Mouse (Mus musculus): Measurements from ENCODE around the gene Arhgef19. TPM values are rescaled to one million over a fixed set of nuclear protein-coding genes. Genes with fewer than 3 reads are reported as not detected.

The Arhgef19 gene
- total and polyA plus RNA-seq, 3 experiments: 0.78 TPM; not detected in 2

DNA sequence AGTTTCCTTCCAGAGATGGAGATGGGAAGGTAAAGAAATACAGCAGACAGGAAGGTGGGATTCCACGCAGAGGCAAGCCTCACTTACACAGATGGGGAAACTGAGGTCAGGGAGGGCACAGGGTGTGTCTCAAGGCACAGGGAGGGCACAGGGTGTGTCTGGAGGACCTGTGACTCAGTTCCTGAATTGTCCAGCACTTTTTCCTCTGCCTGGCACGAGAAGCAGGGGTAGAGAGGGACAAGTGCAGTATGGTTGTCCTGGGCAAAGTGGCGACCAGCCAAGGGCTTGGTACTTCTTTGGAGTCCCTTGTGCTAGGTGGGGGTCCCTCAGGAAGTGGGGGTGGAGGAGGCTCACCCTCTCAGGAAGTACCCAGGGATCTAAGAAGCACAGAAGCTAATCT lies 42.8 kb downstream of the Arhgef19 start:
- peaks cover 0 to 3% of the 10 kb centered on the region in 2 experiments; a peak in 2 of 4 replicates for H3K27me3 ChIP-seq (ENCODE audit: control insufficient read depth in 1 of 2, insufficient read depth in 2 of 2, low read length in 2 of 2)
- 0 out of 4 replicates have a peak, but pooled peaks cover 0 to 2% of the 10 kb centered on the region in 2 experiments for H3K4me1 ChIP-seq (ENCODE audit: control insufficient read depth in 1 of 2, insufficient read depth in 2 of 2, low read length in 2 of 2)
- no peak overlapping the region for H3K4me3 ChIP-seq (ENCODE audit: control insufficient read depth in 1 of 2, insufficient read depth in 1 of 2, low read depth in 2 of 2, low read length in 2 of 2)
- TF ChIP-seq SMC3 (IDR thresholded peaks at IDR 0.05; ENCODE audit: low read depth, low read length): no peak
- no peak for TF ChIP-seq GATA1 (IDR thresholded peaks at IDR 0.05; ENCODE audit: low read depth, low read length)
- TF ChIP-seq E2F4 (IDR thresholded peaks at IDR 0.05; ENCODE audit: borderline replicate concordance, low read depth, low read length): no peak
- no peak for TF ChIP-seq ETS1 (IDR thresholded peaks at IDR 0.05; ENCODE audit: low read depth, low read length)
- no peak for TF ChIP-seq ZC3H11A (IDR thresholded peaks at IDR 0.05; ENCODE audit: low read depth, low read length)
- no peak for TF ChIP-seq NRF1 (IDR thresholded peaks at IDR 0.05; ENCODE audit: insufficient read depth, low read depth, low read length, poor library complexity, severe bottlenecking)
- no peak for TF ChIP-seq POLR2AphosphoS2 (IDR thresholded peaks at IDR 0.05; ENCODE audit: low read length)
- TF ChIP-seq JUND (IDR thresholded peaks at IDR 0.05; ENCODE audit: low read depth, low read length): no peak
- no peak for DNase-seq (ENCODE audit: low read depth, low spot score)
- H3K79me2 ChIP-seq (ENCODE audit: control insufficient read depth, insufficient read depth, low read length, poor library complexity): no peaks in the 10 kb centered on the region
- H3K9ac ChIP-seq (ENCODE audit: control insufficient read depth, low read depth, low read length, poor library complexity, severe bottlenecking): no peak overlapping the region
- H3K36me3 ChIP-seq (ENCODE audit: control insufficient read depth in 1 of 2, insufficient read depth in 2 of 2, low read length in 2 of 2): no peaks in the 10 kb centered on the region
- H3K9me3 ChIP-seq (replicated peaks; ENCODE audit: insufficient read depth, low read length): no peaks in the 10 kb centered on the region
- H3K27ac ChIP-seq (ENCODE audit: control insufficient read depth, low read depth, low read length): no peak overlapping the region

DNA sequence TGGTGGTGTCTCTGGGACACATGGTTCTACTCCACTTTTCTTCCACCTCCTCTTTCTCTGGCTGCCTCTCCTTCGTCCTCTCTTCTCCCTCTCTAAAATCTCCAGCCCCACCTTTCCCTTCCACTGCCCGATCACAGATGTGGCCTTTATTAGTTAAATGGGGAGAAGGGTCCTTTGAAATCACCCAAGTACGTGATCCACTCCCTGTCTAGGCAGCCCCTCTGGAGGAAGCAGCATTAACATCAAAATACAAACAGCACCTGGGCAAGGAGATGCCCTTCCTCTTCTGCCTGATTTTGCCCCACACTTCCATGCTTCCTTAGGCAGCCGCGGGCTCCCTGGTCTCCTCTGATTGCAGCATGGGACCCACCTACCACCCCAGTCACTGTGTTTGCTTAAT lies 43.3 kb downstream of the Arhgef19 start:
- H3K27ac ChIP-seq (ENCODE audit: control insufficient read depth, low read depth, low read length): no peak overlapping the region
- no peaks in the 10 kb centered on the region for H3K79me2 ChIP-seq (ENCODE audit: control insufficient read depth, insufficient read depth, low read length, poor library complexity)
- no peak for DNase-seq (ENCODE audit: low read depth, low spot score)
- peaks cover 0 to 3% of the 10 kb centered on the region in 2 experiments; a peak in 2 of 4 replicates for H3K27me3 ChIP-seq (ENCODE audit: control insufficient read depth in 1 of 2, insufficient read depth in 2 of 2, low read length in 2 of 2)
- TF ChIP-seq POLR2AphosphoS5 (IDR thresholded peaks at IDR 0.05; ENCODE audit: borderline replicate concordance, low read depth, low read length): no peak
- no peak overlapping the region for H3K4me3 ChIP-seq (ENCODE audit: control insufficient read depth in 1 of 2, insufficient read depth in 1 of 2, low read depth in 2 of 2, low read length in 2 of 2)
- no peaks in the 10 kb centered on the region for H3K36me3 ChIP-seq (ENCODE audit: control insufficient read depth in 1 of 2, insufficient read depth in 2 of 2, low read length in 2 of 2)
- H3K4me1 ChIP-seq (ENCODE audit: control insufficient read depth in 1 of 2, insufficient read depth in 2 of 2, low read length in 2 of 2): 0 out of 4 replicates have a peak, but pooled peaks cover 0 to 2% of the 10 kb centered on the region in 2 experiments
- H3K9ac ChIP-seq (ENCODE audit: control insufficient read depth, low read depth, low read length, poor library complexity, severe bottlenecking): no peak overlapping the region
- no peaks in the 10 kb centered on the region for H3K9me3 ChIP-seq (replicated peaks; ENCODE audit: insufficient read depth, low read length)

- Histone ChIP-seq H3K27me3 (ENCODE audit: control insufficient read depth in 1 of 2, insufficient read depth in 2 of 2, low read length in 2 of 2) (peaks cover 0 to 3% of the 10 kb centered on the region in 2 experiments; a peak in 2 of 4 replicates), H3K9me3 (replicated peaks; ENCODE audit: insufficient read depth, low read length) (no peaks in the 10 kb centered on the region), H3K79me2 (ENCODE audit: control insufficient read depth, insufficient read depth, low read length, poor library complexity) (no peaks in the 10 kb centered on the region), H3K4me3 (ENCODE audit: control insufficient read depth in 1 of 2, insufficient read depth in 1 of 2, low read depth in 2 of 2, low read length in 2 of 2) (no peak overlapping the region), H3K27ac (ENCODE audit: control insufficient read depth, low read depth, low read length) (no peak overlapping the region), H3K4me1 (ENCODE audit: control insufficient read depth in 1 of 2, insufficient read depth in 2 of 2, low read length in 2 of 2) (0 out of 4 replicates have a peak, but pooled peaks cover 0 to 4% of the 10 kb centered on the region in 2 experiments), H3K36me3 (ENCODE audit: control insufficient read depth in 1 of 2, insufficient read depth in 2 of 2, low read length in 2 of 2) (no peaks in the 10 kb centered on the region), H3K9ac (ENCODE audit: control insufficient read depth, low read depth, low read length, poor library complexity, severe bottlenecking) (no peak overlapping the region)
- TF ChIP-seq TBP (IDR thresholded peaks at IDR 0.05; ENCODE audit: low read depth, low read length) (no peak), ZC3H11A (IDR thresholded peaks at IDR 0.05; ENCODE audit: low read depth, low read length) (no peak), SMC3 (IDR thresholded peaks at IDR 0.05; ENCODE audit: low read depth, low read length) (no peak), ZMIZ1 (IDR thresholded peaks at IDR 0.05; ENCODE audit: low read depth, low read length) (no peak), MEF2A (IDR thresholded peaks at IDR 0.05; ENCODE audit: extremely low read depth, insufficient replicate concordance, low read depth, low read length, poor library complexity, severe bottlenecking) (no peak), ZKSCAN1 (IDR thresholded peaks at IDR 0.05; ENCODE audit: low read depth, low read length) (no peak), RCOR1 (IDR thresholded peaks at IDR 0.05; ENCODE audit: low read depth, low read length) (no peak), GATA1 (IDR thresholded peaks at IDR 0.05; ENCODE audit: low read depth, low read length) (no peak), UBTF (IDR thresholded peaks at IDR 0.05; ENCODE audit: borderline replicate concordance, insufficient read depth, low read depth, low read length) (no peak), E2F4 (IDR thresholded peaks at IDR 0.05; ENCODE audit: borderline replicate concordance, low read depth, low read length) (no peak), BHLHE40 (IDR thresholded peaks at IDR 0.05; ENCODE audit: borderline replicate concordance, low read depth, low read length) (no peak), EP300 (IDR thresholded peaks at IDR 0.05; ENCODE audit: low read depth in 1 of 2, low read length in 2 of 2) (no peak), MXI1 (IDR thresholded peaks at IDR 0.05; ENCODE audit: low read depth, low read length) (no peak), GABPA (IDR thresholded peaks at IDR 0.05; ENCODE audit: low read depth, low read length) (no peak), CHD2 (IDR thresholded peaks at IDR 0.05; ENCODE audit: low read length) (no peak), ETS1 (IDR thresholded peaks at IDR 0.05; ENCODE audit: low read depth, low read length) (no peak), ELF1 (IDR thresholded peaks at IDR 0.05; ENCODE audit: low read depth, low read length) (no peak), USF2 (IDR thresholded peaks at IDR 0.05; ENCODE audit: borderline replicate concordance in 1 of 2, insufficient read depth in 1 of 2, low read depth in 1 of 2, low read length in 2 of 2) (no peak), POLR2AphosphoS2 (IDR thresholded peaks at IDR 0.05; ENCODE audit: low read length) (no peak), NRF1 (IDR thresholded peaks at IDR 0.05; ENCODE audit: insufficient read depth, low read depth, low read length, poor library complexity, severe bottlenecking) (no peak)
- no peak for DNase-seq (ENCODE audit: low read depth, low spot score)
These were observed 44.0 kb downstream of the Arhgef19 start for GRCm38 (mm10) chr4:141283176-141283878.
